Mouse (Mus musculus) forebrain, embryonic 11.5 days (tissue): ENCODE measurements around the gene Elp4. TPM values are rescaled to one million over a fixed set of nuclear protein-coding genes. Genes with fewer than 3 reads are reported as not detected.

Source experiments
- ATAC-seq: fragments of 200-750 bp; cut with Nextera tagmentation; replicated peaks from 2 replicates; pipeline ENCODE4 v1.8.0; 2017; ENCODE audit warnings: moderate TSS enrichment; ENCODE audit not compliant: low FRiP score
- DNase-seq: peaks from one replicate; pipeline ENCODE4 v3.0.0-alpha.2; 2017; ENCODE audit warnings: low spot score
- H3K27ac ChIP-seq: fragments of 300-500 bp; sonication (generic); 2 replicates; pipeline ENCODE4 v1.5.1; 2014; ENCODE audit warnings: low read depth, low read length
- H3K27me3 ChIP-seq: fragments of 300-500 bp; sonication (generic); 2 replicates; pipeline ENCODE4 v1.6.1; 2014; ENCODE audit warnings: mild to moderate bottlenecking, low read length, mixed read lengths; ENCODE audit not compliant: control insufficient read depth, insufficient read depth
- H3K36me3 ChIP-seq: fragments of 300-500 bp; sonication (generic); 2 replicates; pipeline ENCODE4 v1.6.1; 2014; ENCODE audit warnings: mild to moderate bottlenecking, low read length, moderate library complexity, mixed read lengths; ENCODE audit not compliant: control insufficient read depth, insufficient read depth
- H3K4me1 ChIP-seq: fragments of 300-500 bp; sonication (generic); replicated peaks from 2 replicates; pipeline ENCODE4 v1.6.1; 2014; ENCODE audit warnings: low read length, mixed read lengths; ENCODE audit not compliant: control insufficient read depth, insufficient read depth
- H3K4me2 ChIP-seq: fragments of 300-500 bp; sonication (generic); 2 replicates; pipeline ENCODE4 v1.6.1; 2014; ENCODE audit warnings: low read depth, mild to moderate bottlenecking, low read length, moderate library complexity, mixed read lengths; ENCODE audit not compliant: severe bottlenecking
- H3K4me3 ChIP-seq: fragments of 300-500 bp; sonication (generic); 2 replicates; pipeline ENCODE4 v1.5.1; 2014; ENCODE audit warnings: low read depth, low read length
- H3K9ac ChIP-seq: fragments of 300-500 bp; sonication (generic); 2 replicates; pipeline ENCODE4 v1.6.1; 2014; ENCODE audit warnings: low read length
- H3K9me3 ChIP-seq: fragments of 300-500 bp; sonication (generic); 2 replicates; pipeline ENCODE4 v1.6.1; 2016; ENCODE audit warnings: low read length, mixed read lengths; ENCODE audit not compliant: control insufficient read depth
- WGBS: fragments of 180-500 bp; shearing (Covaris S2); extraction: QIAGEN DNeasy Blood & Tissue Kit; methylation state at CpG from one replicate; pipeline ENCODE4 v1.1.7; 2014; 5-methylcytosine and 5-hydroxymethylcytosine counted together
- polyA plus RNA-seq: library from polyadenylated mRNA; unstranded; fragments of >200 nt; fragmentation: Nextera tagmentation; extraction: Ambion mirVana; gene quantifications from 2 replicates; pipeline ENCODE4 v1.2.1, GENCODE M21; 2014

Elp4 gene
- polyA plus RNA-seq, 1 experiment from 2014 or later, result 69.4 TPM

- H3K4me2 ChIP-seq, result no peak overlapping the region
- no peak for ATAC-seq
- H3K27ac ChIP-seq, result no peak overlapping the region
- no peaks in the 10 kb centered on the region for H3K9me3 ChIP-seq
- no peak for DNase-seq
- H3K36me3 ChIP-seq, result no peaks in the 10 kb centered on the region
- 96% methylated on average over 3 of the region's 3 CpGs for WGBS
- H3K27me3 ChIP-seq, result no peaks in the 10 kb centered on the region; the same call in 1 of the 2 replicates
- no peak overlapping the region for H3K9ac ChIP-seq
- no peaks in the 10 kb centered on the region for H3K4me1 ChIP-seq
- no peak overlapping the region for H3K4me3 ChIP-seq
These were observed 173.7 kb downstream of the Elp4 start for GRCm38 (mm10) chr2:105730704-105731103.

GRCm38 (mm10) chr2:105726657-105727056 is 177.7 kb downstream of the Elp4 start:
- no peak for DNase-seq
- no peaks in the 10 kb centered on the region for H3K36me3 ChIP-seq
- no peaks in the 10 kb centered on the region for H3K9me3 ChIP-seq
- H3K27ac ChIP-seq, result no peak overlapping the region
- no peak overlapping the region for H3K9ac ChIP-seq
- no peaks in the 10 kb centered on the region for H3K4me1 ChIP-seq
- no peak overlapping the region for H3K4me2 ChIP-seq
- ATAC-seq, result 0 out of 2 replicates have a peak, but pooled peaks have one; percentile 36
- peaks cover 2% of the 10 kb centered on the region; the same call in 1 of the 2 replicates for H3K27me3 ChIP-seq
- no peak overlapping the region for H3K4me3 ChIP-seq
- WGBS, result 53% methylated on average over 9 of the region's 9 CpGs

- WGBS, result 49% methylated on average over 8 of the region's 8 CpGs
- H3K9ac ChIP-seq, result no peak overlapping the region
- DNase-seq (no peak), ATAC-seq (no peak)
- H3K9me3 ChIP-seq, result no peaks in the 10 kb centered on the region; the same call in 1 of the 2 replicates
- no peak overlapping the region for H3K4me2 ChIP-seq
- H3K36me3 ChIP-seq, result no peaks in the 10 kb centered on the region
- 0 out of 2 replicates have a peak overlapping the region, but pooled peaks have one; percentile 7 for H3K27ac ChIP-seq
- H3K27me3 ChIP-seq, result no peaks in the 10 kb centered on the region
- H3K4me3 ChIP-seq, result no peak overlapping the region
- H3K4me1 ChIP-seq, result peaks cover 6% of the 10 kb centered on the region
These were observed 188.8 kb downstream of the Elp4 start for GRCm38 (mm10) chr2:105715409-105716115.

DNA sequence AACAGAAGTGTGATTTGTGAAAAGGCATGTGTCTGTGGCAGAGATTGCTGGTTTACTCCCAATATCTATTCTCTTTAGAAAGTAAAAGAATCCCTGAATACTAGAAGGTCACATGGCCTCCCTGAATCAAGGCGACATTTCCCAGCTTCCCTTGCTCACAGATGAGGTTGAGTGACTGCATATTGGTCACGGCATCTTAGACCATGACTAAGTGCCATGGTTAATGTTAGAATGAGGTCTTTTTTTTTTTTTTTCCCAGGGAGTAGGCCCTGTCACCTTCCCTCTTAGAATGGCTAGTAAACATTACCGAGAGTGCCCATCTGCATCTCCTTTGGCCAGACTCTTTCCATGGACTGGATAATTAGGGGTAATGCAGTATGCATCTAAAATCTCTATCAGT is 193.9 kb downstream of the Elp4 start:
- H3K4me2 ChIP-seq, result no peak overlapping the region
- DNase-seq (no peak), ATAC-seq (no peak)
- no peaks in the 10 kb centered on the region; the same call in 1 of the 2 replicates for H3K9me3 ChIP-seq
- H3K27me3 ChIP-seq, result no peaks in the 10 kb centered on the region
- H3K4me3 ChIP-seq, result no peak overlapping the region
- H3K9ac ChIP-seq, result no peak overlapping the region
- H3K4me1 ChIP-seq, result no peaks in the 10 kb centered on the region
- no peak overlapping the region for H3K27ac ChIP-seq
- 86% methylated on average over 3 of the region's 3 CpGs for WGBS
- no peaks in the 10 kb centered on the region for H3K36me3 ChIP-seq

DNA sequence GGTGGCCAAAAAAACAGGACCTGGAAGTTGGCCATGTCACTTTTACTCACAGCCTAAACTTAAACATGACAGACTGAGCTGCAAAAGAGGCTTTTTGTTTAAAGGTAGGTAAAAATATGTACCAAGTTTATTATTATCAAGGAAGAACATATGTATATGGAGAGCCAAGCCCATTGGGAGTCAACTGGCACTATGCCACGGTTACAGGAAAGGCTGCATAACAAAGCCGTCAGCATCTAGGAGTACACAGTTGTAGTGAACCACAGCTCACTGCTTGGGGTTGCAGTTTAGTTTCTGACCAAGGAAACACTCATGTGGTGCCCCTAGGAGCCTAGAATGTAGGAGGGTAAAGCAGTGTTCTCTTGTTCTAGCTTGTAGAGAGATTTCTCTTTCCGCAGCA is 195.2 kb downstream of the Elp4 start:
- no peak overlapping the region for H3K4me2 ChIP-seq
- no peaks in the 10 kb centered on the region for H3K36me3 ChIP-seq
- H3K4me3 ChIP-seq, result no peak overlapping the region
- no peak overlapping the region for H3K9ac ChIP-seq
- DNase-seq, result no peak
- no peak for ATAC-seq
- no peaks in the 10 kb centered on the region for H3K4me1 ChIP-seq
- WGBS, result 93% methylated on average over 3 of the region's 3 CpGs
- no peak overlapping the region for H3K27ac ChIP-seq
- no peaks in the 10 kb centered on the region; the same call in 1 of the 2 replicates for H3K9me3 ChIP-seq
- H3K27me3 ChIP-seq, result no peaks in the 10 kb centered on the region

GRCm38 (mm10) chr2:105705320-105705719 is 199.0 kb downstream of the Elp4 start:
- Histone ChIP-seq H3K27me3 (no peaks in the 10 kb centered on the region), H3K9me3 (no peaks in the 10 kb centered on the region), H3K4me1 (no peaks in the 10 kb centered on the region), H3K4me2 (no peak overlapping the region), H3K27ac (no peak overlapping the region), H3K9ac (no peak overlapping the region), H3K4me3 (no peak overlapping the region), H3K36me3 (no peaks in the 10 kb centered on the region)
- DNase-seq (no peak), ATAC-seq (no peak)
- WGBS, result 86% methylated on average over 2 of the region's 2 CpGs

GRCm38 (mm10) chr2:105702586-105702985 is 201.8 kb downstream of the Elp4 start:
- Histone ChIP-seq H3K4me3 (no peak overlapping the region), H3K9me3 (no peaks in the 10 kb centered on the region), H3K4me1 (peaks cover 3% of the 10 kb centered on the region; the same call in 1 of the 2 replicates), H3K27me3 (no peaks in the 10 kb centered on the region), H3K27ac (no peak overlapping the region), H3K36me3 (no peaks in the 10 kb centered on the region), H3K4me2 (no peak overlapping the region), H3K9ac (no peak overlapping the region)
- WGBS, result 69% methylated on average over 10 of the region's 10 CpGs
- no peak for DNase-seq
- ATAC-seq, result no peak

DNA sequence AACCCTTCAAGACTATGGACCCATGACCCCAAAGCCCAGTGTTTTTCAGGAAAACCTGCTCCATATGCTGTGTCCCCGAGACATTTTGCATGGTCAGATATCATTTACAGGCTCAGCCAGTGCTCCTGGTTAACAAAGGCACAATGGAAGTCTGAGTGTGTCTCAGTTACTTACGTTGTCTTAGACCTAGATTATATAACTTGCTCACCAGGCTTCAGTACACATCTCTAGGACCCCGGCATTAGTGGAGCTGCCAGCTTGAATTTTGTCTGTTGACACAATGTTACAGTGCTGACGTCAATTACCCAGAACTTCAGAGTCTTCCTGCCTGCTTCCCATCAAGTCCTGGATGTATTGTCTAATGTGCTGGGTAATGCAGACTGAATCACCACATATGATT is 202.6 kb downstream of the Elp4 start:
- DNase-seq (no peak), ATAC-seq (0 out of 2 replicates have a peak, but pooled peaks have one; percentile 11)
- Histone ChIP-seq H3K4me3 (no peak overlapping the region), H3K4me1 (peaks cover 3% of the 10 kb centered on the region; the same call in 1 of the 2 replicates), H3K36me3 (no peaks in the 10 kb centered on the region), H3K27me3 (no peaks in the 10 kb centered on the region), H3K4me2 (no peak overlapping the region), H3K9ac (no peak overlapping the region), H3K9me3 (no peaks in the 10 kb centered on the region), H3K27ac (no peak overlapping the region)
- 63% methylated on average over 4 of the region's 4 CpGs for WGBS

DNA sequence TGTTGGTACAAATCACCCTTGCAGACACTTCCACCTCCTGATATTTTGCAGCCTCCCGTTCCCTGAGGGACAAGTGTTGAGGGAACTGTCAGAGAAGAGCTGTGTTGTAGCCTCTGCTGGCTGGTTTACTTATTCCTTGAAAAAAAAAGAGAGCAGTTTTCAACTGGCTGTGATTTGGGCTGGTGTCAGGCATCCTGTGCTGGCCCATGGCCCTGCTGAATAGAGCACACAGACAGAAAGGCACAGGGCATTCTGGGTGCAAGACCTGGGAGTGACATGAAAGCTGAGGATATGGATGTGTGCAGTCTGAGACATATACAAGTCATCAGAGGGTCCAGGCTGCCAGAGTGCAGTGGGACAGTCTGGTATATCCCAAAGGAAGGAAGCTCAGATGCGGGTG is 205.7 kb downstream of the Elp4 start:
- WGBS, result 91% methylated on average over 2 of the region's 2 CpGs
- Histone ChIP-seq H3K36me3 (peaks cover 10% of the 10 kb centered on the region; the same call in 1 of the 2 replicates), H3K4me3 (no peak overlapping the region), H3K9ac (no peak overlapping the region), H3K27ac (no peak overlapping the region), H3K27me3 (no peaks in the 10 kb centered on the region), H3K9me3 (no peaks in the 10 kb centered on the region), H3K4me1 (peaks cover 3% of the 10 kb centered on the region; the same call in 1 of the 2 replicates), H3K4me2 (no peak overlapping the region)
- DNase-seq, result peak; percentile 52
- 0 out of 2 replicates have a peak, but pooled peaks have one; percentile 42 for ATAC-seq
